In the genomic region with DNA sequence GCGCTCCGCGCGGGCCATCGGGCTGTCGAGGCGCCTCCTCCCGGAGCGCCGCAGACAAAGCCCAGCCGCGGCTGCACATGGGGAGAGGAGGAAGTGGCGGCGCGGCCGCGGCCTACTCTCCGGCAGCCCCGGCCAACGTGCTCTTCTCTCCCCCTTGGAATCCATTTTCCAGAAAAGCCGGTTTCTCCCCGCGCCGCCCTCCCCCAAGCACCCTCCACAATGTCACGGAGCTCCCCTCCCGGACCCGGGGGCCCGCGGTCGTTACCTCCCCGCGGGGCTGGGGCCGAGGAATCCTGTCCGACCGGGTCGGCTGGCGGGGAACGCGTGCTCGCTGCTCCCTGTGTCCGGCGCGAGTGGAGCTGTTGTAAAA, we compare ENCODE assay signal across 7 mouse cellular contexts. TPM values are rescaled to one million over a fixed set of nuclear protein-coding genes. Genes with fewer than 3 reads are reported as not detected.
DNase-seq lines count a peak whose midpoint lies in the region; ATAC-seq lines count a peak whose summit lies in the region.

No protein-coding gene starts in this region.

- ATAC-seq in forebrain, embryonic 14.5 days: peak; percentile 9
- peak; percentile 15 for ATAC-seq in hindbrain, embryonic 16.5 days

- H3K4me2 ChIP-seq in forebrain, embryonic 14.5 days (ENCODE audit: low read length): peak overlapping the region; percentile 63
- peak overlapping the region; percentile 65; the same call in 1 of the 2 replicates for H3K4me2 ChIP-seq in hindbrain, embryonic 16.5 days (ENCODE audit: low read length)

- peak; percentile 67 for DNase-seq in CD4-positive, CD25-positive, alpha-beta regulatory T cell, adult 2 months (ENCODE audit: low read depth, low spot score)
- peak; percentile 36 for DNase-seq in R1 (ENCODE audit: low read depth, low spot score)
- peak; percentile 54 for DNase-seq in forebrain, embryonic 14.5 days (ENCODE audit: low spot score)
- peak; percentile 17 to 40 for DNase-seq in left cerebral cortex, postnatal 14 days (ENCODE audit: low spot score in 2 of 2)
- DNase-seq in midbrain, embryonic 10.5 days (ENCODE audit: low spot score): peak; percentile 69
- peak; percentile 15 to 30 for DNase-seq in spleen, postnatal 14 days (ENCODE audit: low spot score in 2 of 2)

- intact Hi-C loops in left cerebral cortex, postnatal 14 days (cut with DNase I): loop anchor here (2.0 to 5.0 kb wide), 2 partner anchors 41 to 44 kb away; partner anchors contain the start of gene Snx14

- no peaks in the 10 kb centered on the region for H3K9me3 ChIP-seq in forebrain, embryonic 14.5 days (replicated peaks; ENCODE audit: control insufficient read depth, low read length)
- H3K9me3 ChIP-seq in hindbrain, embryonic 16.5 days (ENCODE audit: control insufficient read depth, low read length): no peaks in the 10 kb centered on the region
- no peaks in the 10 kb centered on the region for H3K9me3 ChIP-seq in midbrain, embryonic 10.5 days (replicated peaks)

- H3K4me3 ChIP-seq in forebrain, embryonic 14.5 days (ENCODE audit: low read depth, low read length): peak overlapping the region; percentile 100
- H3K4me3 ChIP-seq in hindbrain, embryonic 16.5 days (ENCODE audit: low read length): peak overlapping the region; percentile 89
- peak overlapping the region; percentile 100 for H3K4me3 ChIP-seq in midbrain, embryonic 10.5 days

- H3K4me1 ChIP-seq in forebrain, embryonic 14.5 days (ENCODE audit: control insufficient read depth, insufficient read depth, low read length): peaks cover 10% of the 10 kb centered on the region
- peaks cover 14% of the 10 kb centered on the region for H3K4me1 ChIP-seq in hindbrain, embryonic 16.5 days (ENCODE audit: control insufficient read depth, insufficient read depth, low read depth, low read length)
- peaks cover 25% of the 10 kb centered on the region for H3K4me1 ChIP-seq in midbrain, embryonic 10.5 days

- H3K36me3 ChIP-seq in forebrain, embryonic 14.5 days (ENCODE audit: control insufficient read depth, insufficient read depth, low read length): peaks cover 17% of the 10 kb centered on the region
- H3K36me3 ChIP-seq in hindbrain, embryonic 16.5 days (ENCODE audit: control insufficient read depth, insufficient read depth, low read length): no peaks in the 10 kb centered on the region
- H3K36me3 ChIP-seq in midbrain, embryonic 10.5 days: peaks cover 36% of the 10 kb centered on the region

- H3K9ac ChIP-seq in forebrain, embryonic 14.5 days (ENCODE audit: low read length): peak overlapping the region; percentile 97
- H3K9ac ChIP-seq in hindbrain, embryonic 16.5 days (ENCODE audit: low read depth, low read length): peak overlapping the region; percentile 98

- under 1% methylated on average over 33 of the region's 43 CpGs for WGBS in forebrain, embryonic 14.5 days
- under 1% methylated on average over 23 of the region's 43 CpGs for WGBS in hindbrain, embryonic 16.5 days
- WGBS in midbrain, embryonic 10.5 days: under 1% methylated on average over 43 of the region's 43 CpGs

- H3K27me3 ChIP-seq in forebrain, embryonic 14.5 days (replicated peaks; ENCODE audit: control insufficient read depth, insufficient read depth, low read length): no peaks in the 10 kb centered on the region
- no peaks in the 10 kb centered on the region for H3K27me3 ChIP-seq in hindbrain, embryonic 16.5 days (replicated peaks; ENCODE audit: control insufficient read depth, insufficient read depth, low read length)
- 0 out of 2 replicates have a peak, but pooled peaks cover 7% of the 10 kb centered on the region for H3K27me3 ChIP-seq in midbrain, embryonic 10.5 days (ENCODE audit: low read depth, poor library complexity, severe bottlenecking)

- peak overlapping the region; percentile 100 for H3K27ac ChIP-seq in forebrain, embryonic 14.5 days (ENCODE audit: low read depth, low read length)
- H3K27ac ChIP-seq in hindbrain, embryonic 16.5 days (ENCODE audit: low read depth, low read length): peak overlapping the region; percentile 100
- H3K27ac ChIP-seq in midbrain, embryonic 10.5 days (replicated peaks): peak overlapping the region; percentile 99

RNA-seq across cellular contexts. Expression of gene Syncrip, which starts 0.6 kb away (rescaled TPM):
- 139 and 157 TPM in 2 replicates for polyA plus RNA-seq in forebrain, embryonic 14.5 days (2014; fragmentation: Nextera tagmentation; extraction: Ambion mirVana)
- 67.1 and 71.6 TPM in 2 replicates for polyA plus RNA-seq in hindbrain, embryonic 16.5 days (2015; fragmentation: Nextera tagmentation; extraction: Ambion mirVana)
- total RNA-seq in left cerebral cortex, postnatal 14 days (2021): 10 to 100 TPM; 69.9 to 72.5 TPM
- 110 and 115 TPM in 2 replicates for polyA plus RNA-seq in midbrain, embryonic 10.5 days (2016; fragmentation: Nextera tagmentation; extraction: Ambion mirVana)

RNA-seq across cellular contexts. Expression of gene Gm20537, which starts 25.4 kb away (rescaled TPM):
- polyA plus RNA-seq in forebrain, embryonic 14.5 days (2014; fragmentation: Nextera tagmentation; extraction: Ambion mirVana): 0.50 and 0.89 TPM in 2 replicates
- 0.70 and 1.2 TPM in 2 replicates for polyA plus RNA-seq in hindbrain, embryonic 16.5 days (2015; fragmentation: Nextera tagmentation; extraction: Ambion mirVana)
- total RNA-seq in left cerebral cortex, postnatal 14 days (2021): 1 to 10 TPM in 1 of 2 experiments, not detected in 1; 2.1 TPM
- 0.71 and 1.1 TPM in 2 replicates for polyA plus RNA-seq in midbrain, embryonic 10.5 days (2016; fragmentation: Nextera tagmentation; extraction: Ambion mirVana)

RNA-seq across cellular contexts. Expression of gene Snx14, which starts 43.0 kb away (rescaled TPM):
- polyA plus RNA-seq in forebrain, embryonic 14.5 days (2014; fragmentation: Nextera tagmentation; extraction: Ambion mirVana): 22.1 and 25.1 TPM in 2 replicates
- polyA plus RNA-seq in hindbrain, embryonic 16.5 days (2015; fragmentation: Nextera tagmentation; extraction: Ambion mirVana): 39.7 and 41.1 TPM in 2 replicates
- 10 to 100 TPM; 49.7 to 51.1 TPM for total RNA-seq in left cerebral cortex, postnatal 14 days (2021)
- 20.7 and 21.1 TPM in 2 replicates for polyA plus RNA-seq in midbrain, embryonic 10.5 days (2016; fragmentation: Nextera tagmentation; extraction: Ambion mirVana)

Comparison
In these comparisons a context has a peak if more than half of its experiments do, and no peak if none do; other contexts are left out.
1. Peak in every context shown above with its lines: DNase-seq, ATAC-seq, H3K4me3 ChIP-seq and H3K27ac ChIP-seq.